In genomic region chr17:48850910-48851309, GRCm38 (mm10) we compare ENCODE assay signal across 34 mouse cellular contexts.
"Had no signal": no experiment of that assay in that cellular context is flagged by ENCODE, and none has a peak within 500 bp of the region (broad histone marks: within the 10 kb centered on the region; RNA-seq: fewer than 3 reads in every experiment).

No protein-coding gene starts in this region.

- DNase-seq: heart, postnatal 10 days; heart, postnatal 14 days; heart, postnatal 36 days; heart, postnatal 4 days; kidney, adult 11 months; kidney, adult 18-20 months; kidney, adult 2 months; kidney, adult 8-10 months; kidney, adult 9 months; kidney, postnatal 10 days; kidney, postnatal 14 days; kidney, postnatal 25 days; kidney, postnatal 36 days; kidney, postnatal 4 days; layer of hippocampus, adult 9-11 months; layer of hippocampus, postnatal 36 days had no signal

- H3K4me3 ChIP-seq: heart, embryonic 10.5 days; heart, embryonic 13.5 days; heart, embryonic 15.5 days; hindbrain, embryonic 10.5 days; hindbrain, embryonic 12.5 days; hindbrain, embryonic 13.5 days; hindbrain, embryonic 15.5 days; intestine, embryonic 15.5 days; kidney, embryonic 15.5 days; layer of hippocampus, adult 2 months had no signal

- H3K9ac ChIP-seq: heart, embryonic 13.5 days; heart, embryonic 15.5 days; hindbrain, embryonic 12.5 days; hindbrain, embryonic 13.5 days; hindbrain, embryonic 14.5 days; hindbrain, embryonic 15.5 days; intestine, embryonic 15.5 days; kidney, embryonic 15.5 days had no signal

- ATAC-seq: hindbrain, embryonic 16.5 days; hindbrain, postnatal 0 days; inflammation-experienced regulatory T-cells, adult 6 months; intestine, embryonic 15.5 days; intestine, embryonic 16.5 days; intestine, postnatal 0 days had no signal

- H3K4me1 ChIP-seq: heart, embryonic 10.5 days; heart, embryonic 13.5 days; heart, embryonic 15.5 days; hindbrain, embryonic 12.5 days; hindbrain, embryonic 13.5 days; intestine, embryonic 15.5 days; kidney, embryonic 15.5 days had no signal

- H3K36me3 ChIP-seq: heart, embryonic 10.5 days; heart, embryonic 13.5 days; heart, embryonic 15.5 days; hindbrain, embryonic 10.5 days; hindbrain, embryonic 12.5 days; hindbrain, embryonic 13.5 days; hindbrain, embryonic 15.5 days; intestine, embryonic 15.5 days; kidney, embryonic 15.5 days had no signal

- H3K27me3 ChIP-seq: heart, embryonic 13.5 days; hindbrain, embryonic 12.5 days; hindbrain, embryonic 13.5 days; hindbrain, embryonic 15.5 days; intestine, embryonic 15.5 days; kidney, embryonic 15.5 days had no signal

- H3K4me2 ChIP-seq: heart, embryonic 11.5 days; heart, embryonic 13.5 days; heart, embryonic 15.5 days; hindbrain, embryonic 12.5 days; hindbrain, embryonic 13.5 days; hindbrain, embryonic 14.5 days; hindbrain, embryonic 15.5 days; intestine, embryonic 15.5 days; kidney, embryonic 15.5 days had no signal

- H3K9me3 ChIP-seq: heart, embryonic 10.5 days; heart, embryonic 13.5 days; heart, embryonic 15.5 days; hindbrain, embryonic 10.5 days; hindbrain, embryonic 12.5 days; hindbrain, embryonic 13.5 days; hindbrain, embryonic 15.5 days; intestine, embryonic 15.5 days; kidney, embryonic 15.5 days had no signal

- H3K27ac ChIP-seq: heart, embryonic 10.5 days; heart, embryonic 13.5 days; heart, embryonic 15.5 days; hindbrain, embryonic 10.5 days; hindbrain, embryonic 12.5 days; hindbrain, embryonic 13.5 days; hindbrain, embryonic 14.5 days; hindbrain, embryonic 15.5 days; hindbrain, postnatal 0 days; intestine, embryonic 15.5 days; kidney, embryonic 15.5 days; kidney, postnatal 0 days; layer of hippocampus, adult 2 months had no signal
